Mouse (Mus musculus): ENCODE measurements at regions not wholly inside any gene's neighbourhood (a gene's known extent, or its start where the extent isn't known, plus 50 kb on each side); places are given as distances from the start of the nearest gene placed in this dataset.

DNA sequence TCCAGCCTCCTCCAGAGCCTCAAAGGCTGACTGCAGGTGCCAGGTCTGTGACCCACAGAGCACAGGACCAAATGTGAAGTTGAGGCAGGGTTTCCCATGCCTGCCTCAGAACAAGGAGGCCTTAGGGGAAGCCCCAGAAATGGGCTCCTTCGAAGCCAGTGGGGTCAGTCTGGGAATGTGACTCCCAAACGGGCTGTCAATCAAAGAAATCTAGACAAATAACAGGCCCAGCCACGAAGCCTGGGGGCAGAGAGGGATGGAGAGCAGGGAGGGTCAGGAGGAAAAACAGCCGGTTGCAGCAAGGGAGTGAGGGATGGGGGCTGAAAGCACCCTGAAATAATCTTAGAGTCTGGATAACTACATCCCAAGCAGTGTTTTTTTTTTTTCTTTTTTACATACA, 50.4 kb upstream of the Pkdcc start:
- no peak for DNase-seq
- Histone ChIP-seq H3K27me3 (replicated peaks; ENCODE audit: control insufficient read depth, insufficient read depth, low read length) (no peaks in the 10 kb centered on the region), H3K4me3 (ENCODE audit: insufficient read depth, low read depth, low read length) (no peak overlapping the region), H3K36me3 (ENCODE audit: control insufficient read depth, insufficient read depth, low read length) (no peaks in the 10 kb centered on the region), H3K4me1 (ENCODE audit: control insufficient read depth, insufficient read depth, low read length) (no peaks in the 10 kb centered on the region), H3K27ac (ENCODE audit: insufficient read depth, low read depth, low read length) (no peak overlapping the region)
- TF ChIP-seq CTCF (conservative IDR thresholded peaks at IDR 0.05; ENCODE audit: insufficient read depth, insufficient read length, low read depth, low read length): no peak
- TF ChIP-seq POLR2A (IDR thresholded peaks at IDR 0.05; ENCODE audit: low read depth, low read length): no peak
- 60% methylated on average over 4 of the region's 4 CpGs for WGBS

DNA sequence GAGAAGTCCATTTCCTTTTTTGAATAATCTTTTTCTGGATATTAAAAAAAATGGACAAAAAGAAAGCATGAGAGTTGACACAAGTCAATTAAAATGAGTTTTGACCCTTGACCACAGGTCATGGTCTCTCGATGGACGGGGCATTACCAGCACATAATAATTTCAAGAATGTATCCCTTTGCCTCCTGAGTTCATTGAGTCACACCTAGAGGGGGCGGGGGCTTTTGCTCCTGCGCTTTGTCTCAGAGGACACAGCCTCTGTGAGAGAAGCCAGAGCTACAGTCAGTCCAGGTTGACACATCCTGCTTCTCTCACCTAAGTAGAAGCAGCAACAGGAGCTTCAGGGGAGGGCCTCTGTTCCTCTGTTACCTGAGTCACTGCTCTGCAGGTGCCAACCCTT, 50.0 kb upstream of the Pkdcc start:
- DNase-seq: peak; percentile 17
- Histone ChIP-seq H3K27me3 (replicated peaks; ENCODE audit: control insufficient read depth, insufficient read depth, low read length) (no peaks in the 10 kb centered on the region), H3K4me1 (ENCODE audit: control insufficient read depth, insufficient read depth, low read length) (no peaks in the 10 kb centered on the region), H3K27ac (ENCODE audit: insufficient read depth, low read depth, low read length) (no peak overlapping the region), H3K36me3 (ENCODE audit: control insufficient read depth, insufficient read depth, low read length) (no peaks in the 10 kb centered on the region), H3K4me3 (ENCODE audit: insufficient read depth, low read depth, low read length) (no peak overlapping the region)
- WGBS: 62% methylated on average over 4 of the region's 4 CpGs
- TF ChIP-seq POLR2A (IDR thresholded peaks at IDR 0.05; ENCODE audit: low read depth, low read length): no peak
- TF ChIP-seq CTCF (conservative IDR thresholded peaks at IDR 0.05; ENCODE audit: insufficient read depth, insufficient read length, low read depth, low read length): no peak

Measured in kidney, adult 2 months (tissue).